Mouse (Mus musculus): ENCODE measurements around the gene Galnt16. TPM values are rescaled to one million over a fixed set of nuclear protein-coding genes. Genes with fewer than 3 reads are reported as not detected.

Gene Galnt16
- total and polyA plus RNA-seq, 3 experiments: 2.0 to 3.0 (median 3.0) TPM

- no peak overlapping the region for H3K27ac ChIP-seq
- H3K79me2 ChIP-seq (replicated peaks; ENCODE audit: control insufficient read depth, insufficient read depth, low read length): no peaks in the 10 kb centered on the region
- no peak overlapping the region for H3K9ac ChIP-seq (ENCODE audit: low read depth, low read length)
- H3K27me3 ChIP-seq (ENCODE audit: control insufficient read depth, insufficient read depth, low read length): no peaks in the 10 kb centered on the region
- TF ChIP-seq POLR2A (IDR thresholded peaks at IDR 0.05; ENCODE audit: insufficient read depth, low read depth, low read length): no peak
- no peak for TF ChIP-seq EP300 (IDR thresholded peaks at IDR 0.05; ENCODE audit: insufficient read depth, low read depth, low read length)
- no peak for TF ChIP-seq CTCF (IDR thresholded peaks at IDR 0.05)
- no peak for DNase-seq
- WGBS: 39% methylated on average over 2 of the region's 2 CpGs
- H3K4me1 ChIP-seq (ENCODE audit: control insufficient read depth, insufficient read depth, low read length): peaks cover 11% of the 10 kb centered on the region
- H3K36me3 ChIP-seq (ENCODE audit: control insufficient read depth, insufficient read depth, low read length): no peaks in the 10 kb centered on the region
- intact Hi-C loops (cut with DNase I): no loop called here
- no peak overlapping the region for H3K4me3 ChIP-seq
Measured at GRCm38 (mm10) chr12:80533876-80534275, 15.8 kb downstream of the Galnt16 start.

- TF ChIP-seq POLR2A (IDR thresholded peaks at IDR 0.05; ENCODE audit: insufficient read depth, low read depth, low read length) (no peak), EP300 (IDR thresholded peaks at IDR 0.05; ENCODE audit: insufficient read depth, low read depth, low read length) (no peak), CTCF (IDR thresholded peaks at IDR 0.05) (no peak)
- DNase-seq: no peak
- H3K27me3 ChIP-seq (ENCODE audit: control insufficient read depth, insufficient read depth, low read length): no peaks in the 10 kb centered on the region
- H3K36me3 ChIP-seq (ENCODE audit: control insufficient read depth, insufficient read depth, low read length): no peaks in the 10 kb centered on the region
- no peaks in the 10 kb centered on the region; the same call in 1 of the 2 replicates for H3K4me1 ChIP-seq (ENCODE audit: control insufficient read depth, insufficient read depth, low read length)
- 88% methylated on average over 2 of the region's 2 CpGs for WGBS
- intact Hi-C loops (cut with DNase I): no loop called here
- no peak overlapping the region for H3K9ac ChIP-seq (ENCODE audit: low read depth, low read length)
- H3K27ac ChIP-seq: no peak overlapping the region
- no peak overlapping the region for H3K4me3 ChIP-seq
- no peaks in the 10 kb centered on the region for H3K79me2 ChIP-seq (replicated peaks; ENCODE audit: control insufficient read depth, insufficient read depth, low read length)
Measured at GRCm38 (mm10) chr12:80537313-80537712, 19.2 kb downstream of the Galnt16 start.

- Histone ChIP-seq H3K79me2 (replicated peaks; ENCODE audit: control insufficient read depth, insufficient read depth, low read length) (no peaks in the 10 kb centered on the region), H3K27ac (no peak overlapping the region), H3K27me3 (ENCODE audit: control insufficient read depth, insufficient read depth, low read length) (no peaks in the 10 kb centered on the region), H3K36me3 (ENCODE audit: control insufficient read depth, insufficient read depth, low read length) (no peaks in the 10 kb centered on the region), H3K4me3 (no peak overlapping the region), H3K4me1 (ENCODE audit: control insufficient read depth, insufficient read depth, low read length) (no peaks in the 10 kb centered on the region; the same call in 1 of the 2 replicates), H3K9ac (ENCODE audit: low read depth, low read length) (no peak overlapping the region)
- intact Hi-C loops (cut with DNase I): no loop called here
- TF ChIP-seq CTCF (IDR thresholded peaks at IDR 0.05) (no peak), EP300 (IDR thresholded peaks at IDR 0.05; ENCODE audit: insufficient read depth, low read depth, low read length) (no peak), POLR2A (IDR thresholded peaks at IDR 0.05; ENCODE audit: insufficient read depth, low read depth, low read length) (no peak)
- WGBS: 66% methylated on average over 6 of the region's 6 CpGs
- DNase-seq: no peak
Measured at GRCm38 (mm10) chr12:80538311-80538710, 20.2 kb downstream of the Galnt16 start.

- Histone ChIP-seq H3K4me3 (no peak overlapping the region), H3K27me3 (ENCODE audit: control insufficient read depth, insufficient read depth, low read length) (no peaks in the 10 kb centered on the region), H3K9ac (ENCODE audit: low read depth, low read length) (no peak overlapping the region), H3K4me1 (ENCODE audit: control insufficient read depth, insufficient read depth, low read length) (peaks cover 5% of the 10 kb centered on the region), H3K79me2 (replicated peaks; ENCODE audit: control insufficient read depth, insufficient read depth, low read length) (no peaks in the 10 kb centered on the region), H3K27ac (no peak overlapping the region), H3K36me3 (ENCODE audit: control insufficient read depth, insufficient read depth, low read length) (no peaks in the 10 kb centered on the region)
- intact Hi-C loops (cut with DNase I): no loop called here
- no peak for DNase-seq
- no peak for TF ChIP-seq EP300 (IDR thresholded peaks at IDR 0.05; ENCODE audit: insufficient read depth, low read depth, low read length)
- no peak for TF ChIP-seq CTCF (IDR thresholded peaks at IDR 0.05)
- TF ChIP-seq POLR2A (IDR thresholded peaks at IDR 0.05; ENCODE audit: insufficient read depth, low read depth, low read length): no peak
- WGBS: 47% methylated on average over 4 of the region's 4 CpGs
Measured at GRCm38 (mm10) chr12:80545310-80545709, 27.2 kb downstream of the Galnt16 start.

GRCm38 (mm10) chr12:80549646-80550045, 31.6 kb downstream of the Galnt16 start:
- WGBS: 56% methylated on average over 11 of the region's 11 CpGs
- H3K9ac ChIP-seq (ENCODE audit: low read depth, low read length): no peak overlapping the region

GRCm38 (mm10) chr12:80553157-80553556, 35.1 kb downstream of the Galnt16 start:
- no peak overlapping the region for H3K27ac ChIP-seq
- no peaks in the 10 kb centered on the region for H3K79me2 ChIP-seq (replicated peaks; ENCODE audit: control insufficient read depth, insufficient read depth, low read length)
- H3K4me1 ChIP-seq (ENCODE audit: control insufficient read depth, insufficient read depth, low read length): peaks cover 5% of the 10 kb centered on the region
- no peaks in the 10 kb centered on the region for H3K27me3 ChIP-seq (ENCODE audit: control insufficient read depth, insufficient read depth, low read length)
- no peaks in the 10 kb centered on the region for H3K36me3 ChIP-seq (ENCODE audit: control insufficient read depth, insufficient read depth, low read length)
- no peak overlapping the region for H3K9ac ChIP-seq (ENCODE audit: low read depth, low read length)
- 15% methylated on average over 3 of the region's 3 CpGs for WGBS
- TF ChIP-seq POLR2A (IDR thresholded peaks at IDR 0.05; ENCODE audit: insufficient read depth, low read depth, low read length) (no peak), CTCF (IDR thresholded peaks at IDR 0.05) (no peak), EP300 (IDR thresholded peaks at IDR 0.05; ENCODE audit: insufficient read depth, low read depth, low read length) (no peak)
- intact Hi-C loops (cut with DNase I): no loop called here
- DNase-seq: no peak
- no peak overlapping the region for H3K4me3 ChIP-seq

More at GRCm38 (mm10) chr12:80549646-80550045, 31.6 kb downstream of the Galnt16 start:
- Histone ChIP-seq H3K27ac (peak overlapping the region; percentile 30; the same call in 1 of the 2 replicates), H3K79me2 (replicated peaks; ENCODE audit: control insufficient read depth, insufficient read depth, low read length) (no peaks in the 10 kb centered on the region), H3K36me3 (ENCODE audit: control insufficient read depth, insufficient read depth, low read length) (no peaks in the 10 kb centered on the region), H3K4me1 (ENCODE audit: control insufficient read depth, insufficient read depth, low read length) (peaks cover 5% of the 10 kb centered on the region), H3K27me3 (ENCODE audit: control insufficient read depth, insufficient read depth, low read length) (no peaks in the 10 kb centered on the region), H3K4me3 (no peak overlapping the region)
- no peak for TF ChIP-seq EP300 (IDR thresholded peaks at IDR 0.05; ENCODE audit: insufficient read depth, low read depth, low read length)
- TF ChIP-seq POLR2A (IDR thresholded peaks at IDR 0.05; ENCODE audit: insufficient read depth, low read depth, low read length): no peak
- no peak for TF ChIP-seq CTCF (IDR thresholded peaks at IDR 0.05)
- intact Hi-C loops (cut with DNase I): no loop called here
- peak; percentile 65 to 75 for DNase-seq

Measured in heart, adult 2 months (tissue).